Mouse (Mus musculus): ENCODE data around the gene Phykpl.
"Not testable (repeated sequence)": the region's sequence is repeated elsewhere in the genome, so short reads cannot be mapped to it uniquely, and the experiment has no call there.

The Phykpl gene

GRCm38 (mm10) chr11:51594715-51595350 is 10.3 kb downstream of the Phykpl start:
- H3K27me3 ChIP-seq (ENCODE audit: control insufficient read depth, insufficient read depth, low read length, poor library complexity, severe bottlenecking): no peaks in the 10 kb centered on the region
- peak; percentile 57 for DNase-seq (ENCODE audit: low read depth, low spot score)
- peaks cover 16% of the 10 kb centered on the region for H3K36me3 ChIP-seq (ENCODE audit: control insufficient read depth, insufficient read depth, low read length, poor library complexity, severe bottlenecking)

- Histone ChIP-seq H3K27me3 (ENCODE audit: control insufficient read depth, insufficient read depth, low read length, poor library complexity, severe bottlenecking) (no peaks in the 10 kb centered on the region), H3K36me3 (ENCODE audit: control insufficient read depth, insufficient read depth, low read length, poor library complexity, severe bottlenecking) (peaks cover 18% of the 10 kb centered on the region)
- no peak for DNase-seq (ENCODE audit: low read depth, low spot score)
Measured at GRCm38 (mm10) chr11:51595459-51596083, 11.0 kb downstream of the Phykpl start.

- no peak for DNase-seq (ENCODE audit: low read depth, low spot score)
- Histone ChIP-seq H3K36me3 (ENCODE audit: control insufficient read depth, insufficient read depth, low read length, poor library complexity, severe bottlenecking) (peaks cover 26% of the 10 kb centered on the region), H3K27me3 (ENCODE audit: control insufficient read depth, insufficient read depth, low read length, poor library complexity, severe bottlenecking) (no peaks in the 10 kb centered on the region)
Measured at GRCm38 (mm10) chr11:51597553-51597952, 13.0 kb downstream of the Phykpl start.

GRCm38 (mm10) chr11:51602253-51602652 is 17.7 kb downstream of the Phykpl start:
- Histone ChIP-seq H3K36me3 (ENCODE audit: control insufficient read depth, insufficient read depth, low read length, poor library complexity, severe bottlenecking) (peaks cover 32% of the 10 kb centered on the region), H3K27me3 (ENCODE audit: control insufficient read depth, insufficient read depth, low read length, poor library complexity, severe bottlenecking) (no peaks in the 10 kb centered on the region)
- no peak for DNase-seq (ENCODE audit: low read depth, low spot score)

GRCm38 (mm10) chr11:51605602-51606446 is 21.3 kb downstream of the Phykpl start:
- Histone ChIP-seq H3K27me3 (ENCODE audit: control insufficient read depth, insufficient read depth, low read length, poor library complexity, severe bottlenecking) (no peaks in the 10 kb centered on the region), H3K36me3 (ENCODE audit: control insufficient read depth, insufficient read depth, low read length, poor library complexity, severe bottlenecking) (peaks cover 21% of the 10 kb centered on the region; the same call in 1 of the 2 replicates)
- peak; percentile 87 for DNase-seq (ENCODE audit: low read depth, low spot score)

GRCm38 (mm10) chr11:51606447-51607095 is 22.0 kb downstream of the Phykpl start, which contains the start of gene Hnrnpab:
Gene Hnrnpab (minus strand): TSS chr11:51606847.
- Histone ChIP-seq H3K27me3 (ENCODE audit: control insufficient read depth, insufficient read depth, low read length, poor library complexity, severe bottlenecking) (no peaks in the 10 kb centered on the region), H3K36me3 (ENCODE audit: control insufficient read depth, insufficient read depth, low read length, poor library complexity, severe bottlenecking) (peaks cover 17% of the 10 kb centered on the region; the same call in 1 of the 2 replicates)
- peak; percentile 98 for DNase-seq (ENCODE audit: low read depth, low spot score)

GRCm38 (mm10) chr11:51607096-51607738 is 22.7 kb downstream of the Phykpl start:
- H3K27me3 ChIP-seq (ENCODE audit: control insufficient read depth, insufficient read depth, low read length, poor library complexity, severe bottlenecking): no peaks in the 10 kb centered on the region
- DNase-seq (ENCODE audit: low read depth, low spot score): no peak
- H3K36me3 ChIP-seq (ENCODE audit: control insufficient read depth, insufficient read depth, low read length, poor library complexity, severe bottlenecking): peaks cover 13% of the 10 kb centered on the region; the same call in 1 of the 2 replicates

- no peak for DNase-seq (ENCODE audit: low read depth, low spot score)
- no peaks in the 10 kb centered on the region for H3K27me3 ChIP-seq (ENCODE audit: control insufficient read depth, insufficient read depth, low read length, poor library complexity, severe bottlenecking)
- H3K36me3 ChIP-seq (ENCODE audit: control insufficient read depth, insufficient read depth, low read length, poor library complexity, severe bottlenecking): peaks cover 4% of the 10 kb centered on the region; the same call in 1 of the 2 replicates
Measured at GRCm38 (mm10) chr11:51609266-51609909, 24.8 kb downstream of the Phykpl start.

- H3K36me3 ChIP-seq (ENCODE audit: control insufficient read depth, insufficient read depth, low read length, poor library complexity, severe bottlenecking); H3K27me3 ChIP-seq (ENCODE audit: control insufficient read depth, insufficient read depth, low read length, poor library complexity, severe bottlenecking); DNase-seq (ENCODE audit: low read depth, low spot score): not testable (repeated sequence)
Measured at GRCm38 (mm10) chr11:51609940-51610339, 25.4 kb downstream of the Phykpl start.

- no peak for DNase-seq (ENCODE audit: low read depth, low spot score)
- Histone ChIP-seq H3K36me3 (ENCODE audit: control insufficient read depth, insufficient read depth, low read length, poor library complexity, severe bottlenecking) (no peaks in the 10 kb centered on the region), H3K27me3 (ENCODE audit: control insufficient read depth, insufficient read depth, low read length, poor library complexity, severe bottlenecking) (no peaks in the 10 kb centered on the region)
Measured at GRCm38 (mm10) chr11:51614256-51614655, 29.7 kb downstream of the Phykpl start.

- H3K27me3 ChIP-seq (ENCODE audit: control insufficient read depth, insufficient read depth, low read length, poor library complexity, severe bottlenecking): no peaks in the 10 kb centered on the region
- H3K36me3 ChIP-seq (ENCODE audit: control insufficient read depth, insufficient read depth, low read length, poor library complexity, severe bottlenecking): no peaks in the 10 kb centered on the region
- no peak for DNase-seq (ENCODE audit: low read depth, low spot score)
Measured at GRCm38 (mm10) chr11:51615129-51615528, 30.6 kb downstream of the Phykpl start.

GRCm38 (mm10) chr11:51615601-51616000 is 31.0 kb downstream of the Phykpl start:
- no peaks in the 10 kb centered on the region for H3K36me3 ChIP-seq (ENCODE audit: control insufficient read depth, insufficient read depth, low read length, poor library complexity, severe bottlenecking)
- no peaks in the 10 kb centered on the region for H3K27me3 ChIP-seq (ENCODE audit: control insufficient read depth, insufficient read depth, low read length, poor library complexity, severe bottlenecking)

GRCm38 (mm10) chr11:51616113-51616512 is 31.6 kb downstream of the Phykpl start:
- not testable (repeated sequence) for H3K27me3 ChIP-seq (ENCODE audit: control insufficient read depth, insufficient read depth, low read length, poor library complexity, severe bottlenecking); DNase-seq (ENCODE audit: low read depth, low spot score); H3K36me3 ChIP-seq (ENCODE audit: control insufficient read depth, insufficient read depth, low read length, poor library complexity, severe bottlenecking)

More at GRCm38 (mm10) chr11:51615601-51616000, 31.0 kb downstream of the Phykpl start:
- DNase-seq (ENCODE audit: low read depth, low spot score): peak; percentile 70

- Histone ChIP-seq H3K36me3 (ENCODE audit: control insufficient read depth, insufficient read depth, low read length, poor library complexity, severe bottlenecking) (peaks cover 2% of the 10 kb centered on the region; the same call in 1 of the 2 replicates), H3K27me3 (ENCODE audit: control insufficient read depth, insufficient read depth, low read length, poor library complexity, severe bottlenecking) (no peaks in the 10 kb centered on the region)
- peak; percentile 87 for DNase-seq (ENCODE audit: low read depth, low spot score)
Measured at GRCm38 (mm10) chr11:51617693-51618092, 33.1 kb downstream of the Phykpl start.

All from splenic B cell, adult 2 months (primary cell).